Mouse (Mus musculus) liver, adult (tissue): ENCODE measurements around the gene Plpp7.

ENCODE experiments used
- GATA4 ChIP-seq: IDR thresholded peaks from 2 replicates; pipeline ENCODE4 v1.6.1; 2014; ENCODE audit warnings: mild to moderate bottlenecking, low read length; ENCODE audit not compliant: insufficient replicate concordance

The Plpp7 gene

GRCm38 (mm10) chr2:32083159-32084011, 11.9 kb upstream of the Plpp7 start:
- no peak for TF ChIP-seq GATA4

GRCm38 (mm10) chr2:32084111-32084871, 11.0 kb upstream of the Plpp7 start, which contains the start of gene Fam78a:
Gene Fam78a (minus strand): TSS chr2:32084857.
- TF ChIP-seq GATA4 = no peak

GRCm38 (mm10) chr2:32084872-32085199, 10.5 kb upstream of the Plpp7 start:
- no peak for TF ChIP-seq GATA4

- no peak for TF ChIP-seq GATA4
Measured at GRCm38 (mm10) chr2:32085231-32085630, 10.1 kb upstream of the Plpp7 start.

GRCm38 (mm10) chr2:32087606-32088005, 7.7 kb upstream of the Plpp7 start:
- TF ChIP-seq GATA4 = no peak

GRCm38 (mm10) chr2:32088372-32088981, 6.9 kb upstream of the Plpp7 start:
- no peak for TF ChIP-seq GATA4

DNA sequence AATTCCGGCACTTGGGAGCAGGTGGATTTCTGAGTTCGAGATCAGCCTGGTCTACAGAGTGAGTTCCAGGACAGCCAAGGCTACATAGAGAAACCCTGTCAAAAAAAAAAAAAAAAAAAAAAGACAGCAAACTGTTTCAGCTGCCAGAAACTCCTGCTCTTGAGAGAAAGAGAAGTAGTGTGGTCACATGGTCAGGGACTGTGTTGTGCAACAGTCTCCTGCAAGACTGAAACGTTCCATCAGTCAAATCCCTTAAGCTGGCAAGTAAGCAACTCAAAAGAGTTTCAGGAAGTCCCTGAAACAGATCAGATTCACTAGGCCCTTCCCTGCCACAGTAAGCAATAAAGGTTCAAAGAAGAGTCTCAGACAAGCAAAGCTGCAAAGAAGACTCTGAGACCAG, 5.7 kb upstream of the Plpp7 start:
- no peak for TF ChIP-seq GATA4

GRCm38 (mm10) chr2:32090145-32090544, 5.2 kb upstream of the Plpp7 start:
- TF ChIP-seq GATA4 = no peak

DNA sequence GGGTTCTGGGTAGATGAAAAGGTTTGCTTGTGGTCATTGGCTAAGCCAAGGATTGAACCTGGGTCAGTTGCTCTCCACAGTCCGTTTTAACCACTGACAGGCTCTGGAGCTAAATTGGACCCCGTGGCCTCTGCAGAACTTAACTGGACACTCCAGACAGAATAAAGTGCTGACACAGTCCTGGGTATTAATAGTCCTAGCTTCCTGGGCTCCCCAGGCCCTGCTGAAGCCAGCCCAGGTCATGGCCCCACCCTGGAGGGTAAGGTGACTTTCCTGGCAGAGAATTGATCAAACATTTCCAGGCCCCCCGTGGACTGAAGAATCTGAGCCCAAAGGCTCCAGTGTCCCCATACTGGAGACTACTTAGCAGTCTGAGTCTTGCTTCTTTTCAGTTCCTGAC, 3.4 kb upstream of the Plpp7 start:
- TF ChIP-seq GATA4 = no peak

- no peak for TF ChIP-seq GATA4
Measured at GRCm38 (mm10) chr2:32094001-32094707, 1.2 kb upstream of the Plpp7 start.

DNA sequence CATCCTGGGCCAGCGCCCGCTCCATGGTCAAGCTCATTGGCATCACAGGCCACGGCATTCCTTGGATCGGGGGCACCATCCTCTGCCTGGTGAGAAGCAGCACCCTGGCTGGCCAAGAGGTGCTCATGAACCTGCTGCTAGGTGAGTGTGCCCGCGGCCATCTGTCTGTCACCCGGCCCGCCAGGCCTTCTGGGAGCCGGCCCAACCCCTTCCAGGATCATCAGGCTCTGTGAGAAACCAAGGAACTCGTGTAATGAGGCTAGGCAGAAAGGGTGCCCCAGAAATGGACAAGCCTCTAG, 743 bp downstream of the Plpp7 start:
- no peak for TF ChIP-seq GATA4

DNA sequence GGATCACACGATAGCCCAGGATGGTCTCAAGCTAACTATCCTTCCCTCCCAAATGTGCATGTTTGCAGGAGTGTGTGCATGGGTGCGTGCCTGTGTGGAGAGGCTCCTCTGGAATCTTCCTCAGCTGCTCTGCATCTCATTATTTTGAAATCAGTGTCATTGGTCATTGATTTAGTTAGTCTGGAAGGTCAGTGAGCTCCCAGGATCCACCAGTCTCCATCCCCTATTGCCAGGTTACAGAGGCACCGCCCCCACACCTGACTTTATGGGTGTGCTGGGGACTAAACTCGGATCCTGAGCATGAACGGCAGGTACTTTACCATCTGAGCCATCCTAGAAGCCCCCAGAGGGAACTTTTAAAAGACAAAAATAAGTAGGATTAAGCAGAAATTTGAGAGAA, 7.6 kb downstream of the Plpp7 start:
- TF ChIP-seq GATA4 = no peak

- no peak for TF ChIP-seq GATA4
Measured at GRCm38 (mm10) chr2:32103557-32103956, 8.2 kb downstream of the Plpp7 start.

DNA sequence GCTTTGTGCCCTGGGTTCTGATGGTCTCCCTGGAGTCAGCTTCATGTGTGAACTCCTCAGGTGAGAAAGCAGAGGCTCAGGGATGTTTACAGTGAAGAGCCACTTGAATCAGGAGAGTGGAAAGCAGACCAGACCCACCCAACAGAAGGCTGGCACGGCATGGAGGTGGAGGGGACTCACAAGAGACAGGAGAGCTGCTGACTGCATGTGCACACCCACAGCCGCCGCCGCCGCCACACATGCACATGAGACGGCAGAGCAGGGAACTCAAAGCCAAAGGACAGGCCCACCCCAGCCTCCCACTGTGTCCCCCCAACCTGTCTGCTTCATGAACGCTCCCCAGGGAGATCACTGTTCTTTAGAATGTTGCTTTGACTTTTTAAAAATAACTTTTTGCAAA, 8.8 kb downstream of the Plpp7 start:
- no peak for TF ChIP-seq GATA4

DNA sequence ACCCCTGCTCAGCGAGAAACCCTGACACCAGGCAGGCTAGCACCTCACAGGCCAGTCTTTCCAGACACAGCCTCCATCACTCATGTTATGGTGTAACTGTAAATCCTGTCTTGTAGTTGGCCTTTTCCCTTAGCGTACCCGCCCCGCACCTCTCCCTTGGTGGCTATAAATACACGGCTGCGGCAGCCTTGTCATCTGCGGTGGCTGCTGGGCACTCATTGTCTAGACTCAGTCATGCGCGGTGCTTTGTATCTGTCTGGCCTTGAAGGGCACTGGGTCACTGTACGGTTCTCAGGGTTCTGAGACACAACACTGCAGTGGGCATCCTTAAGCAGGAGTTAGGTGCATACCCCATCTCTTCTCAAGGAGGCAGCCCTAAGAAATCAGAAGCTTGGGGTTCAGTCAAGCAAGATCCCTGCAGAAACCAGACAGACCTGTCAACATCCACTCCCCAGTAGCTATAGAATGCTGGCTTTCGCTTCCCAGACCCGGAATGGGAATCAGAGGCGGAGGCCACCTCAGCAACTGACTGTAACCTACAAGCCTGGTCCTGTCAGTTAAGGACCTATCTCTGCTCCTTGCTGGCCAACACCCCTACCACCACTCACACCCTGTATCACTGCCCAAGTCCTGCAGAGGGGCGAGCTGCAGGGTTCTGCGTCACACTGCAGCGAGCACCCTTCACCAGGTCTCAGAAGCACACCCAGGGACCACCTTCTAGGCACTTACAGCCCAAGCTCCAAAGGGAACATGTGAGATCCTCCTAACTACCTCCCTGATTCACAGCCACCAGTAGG, 10.0 kb downstream of the Plpp7 start:
- no peak for TF ChIP-seq GATA4
